Mouse (Mus musculus): Measurements from ENCODE around the gene C2cd5. TPM values are rescaled to one million over a fixed set of nuclear protein-coding genes. Genes with fewer than 3 reads are reported as not detected.
"Not testable (repeated sequence)": the region's sequence is repeated elsewhere in the genome, so short reads cannot be mapped to it uniquely, and the experiment has no call there.

C2cd5 gene
- 10 to 100 TPM; 19.5 to 34.9 TPM for total RNA-seq (2021)
- long read RNA-seq, experiment 1, partial matches to known transcripts, result 1 of 2 reads
- long read RNA-seq, experiment 1, other reads (novel, unspliced or antisense), result 0 of 2 reads
- long read RNA-seq, experiment 2, partial matches to known transcripts, result 0 of 6 reads
- long read RNA-seq, experiment 2, other reads (novel, unspliced or antisense), result 4 of 6 reads

DNA sequence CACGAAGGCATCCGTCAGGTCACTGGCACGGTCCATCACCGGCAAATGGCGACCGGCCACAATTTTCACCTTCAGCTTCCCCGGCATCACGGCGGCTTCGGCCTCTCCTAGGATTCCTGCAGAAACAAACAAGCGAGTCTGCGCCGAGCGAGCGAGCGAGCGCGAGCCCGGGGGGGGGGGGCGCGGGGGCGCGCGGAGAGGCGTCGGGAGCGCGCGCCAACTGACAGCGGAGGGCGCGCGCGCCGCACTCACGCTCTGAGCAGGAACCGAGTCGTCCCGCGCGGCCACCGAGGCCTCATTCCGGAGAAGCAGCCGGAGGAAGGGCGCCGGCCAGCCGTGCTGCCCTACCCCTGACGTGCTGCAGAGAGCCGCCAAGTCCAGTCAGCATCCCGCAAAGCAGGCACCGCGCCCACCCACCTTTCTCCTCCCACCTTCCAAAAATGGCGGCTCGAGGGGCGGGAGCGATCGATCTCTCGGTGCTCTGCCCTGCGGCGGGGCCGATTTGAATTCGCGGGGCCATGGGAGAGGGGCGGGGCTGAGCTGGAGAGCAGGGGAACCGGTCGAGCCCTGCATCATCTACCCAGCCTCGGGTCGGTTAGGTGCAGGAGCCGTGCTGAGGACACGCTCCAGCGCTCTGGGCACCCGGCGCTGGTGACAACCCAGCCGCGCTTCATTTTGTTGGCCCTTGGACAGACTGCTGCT lies at the start of gene C2cd5:
Gene C2cd5, minus strand, starts transcription at position 461 of the 702 bp plus-strand sequence.
- peak; percentile 98 for DNase-seq

DNA sequence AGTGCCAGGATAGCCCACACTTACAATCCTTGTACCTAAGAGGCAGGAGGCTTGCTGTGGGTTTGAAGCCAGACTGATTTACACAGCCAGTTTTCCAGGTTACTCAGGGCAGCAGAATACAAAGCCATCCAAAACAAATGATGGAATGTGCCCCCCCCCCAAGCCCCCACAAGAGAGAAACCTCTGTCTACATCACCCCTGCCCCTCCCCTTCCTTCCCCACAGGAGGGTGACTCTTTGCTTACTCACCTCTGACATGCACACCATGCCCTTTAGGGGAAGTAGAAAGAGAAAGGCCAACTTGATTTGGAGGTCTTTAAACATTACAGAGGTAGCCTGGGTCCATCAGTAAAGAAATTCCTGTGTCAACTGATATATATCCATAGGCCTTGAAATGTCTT lies 48.9 kb upstream of the C2cd5 start:
- no peak for DNase-seq

DNA sequence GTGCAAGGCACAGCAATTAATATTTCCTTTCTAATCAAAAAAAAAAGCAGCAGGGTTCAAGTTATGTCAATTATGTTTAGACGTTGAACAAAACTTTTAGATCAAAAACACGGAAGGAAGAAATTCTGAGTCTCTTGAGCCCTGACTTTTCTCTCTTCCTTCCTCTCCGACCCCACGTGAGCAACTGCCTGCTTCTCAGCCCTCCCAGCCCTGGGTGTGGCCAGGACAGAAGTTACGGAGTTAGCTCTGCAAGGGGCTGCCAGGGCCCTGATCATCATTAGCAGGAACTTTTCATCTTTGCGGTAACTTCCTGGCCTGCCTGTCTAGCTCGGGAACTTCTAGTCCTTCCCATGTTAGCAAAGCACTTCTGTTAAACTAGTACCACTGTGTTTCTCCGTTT lies 46.8 kb upstream of the C2cd5 start:
- DNase-seq, result no peak

DNA sequence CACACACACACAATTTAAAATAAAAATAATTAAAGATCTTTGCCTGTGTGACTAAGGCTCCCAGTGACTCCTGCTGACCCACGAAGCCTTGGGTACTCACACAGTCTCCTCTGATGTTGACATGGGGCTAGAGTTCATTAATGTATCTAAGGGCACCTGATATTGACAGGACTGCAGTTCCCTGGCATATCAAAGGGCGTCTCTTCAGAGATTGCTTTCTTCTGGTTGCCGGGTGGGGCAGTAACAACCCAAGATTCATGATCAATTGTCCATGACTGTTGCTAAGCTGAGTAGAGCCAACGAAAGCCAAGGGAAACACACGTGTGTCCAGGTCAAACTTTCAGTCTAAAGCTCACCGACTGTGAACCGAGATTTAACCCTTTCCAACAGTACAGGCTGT lies 45.1 kb upstream of the C2cd5 start:
- no peak for DNase-seq

DNA sequence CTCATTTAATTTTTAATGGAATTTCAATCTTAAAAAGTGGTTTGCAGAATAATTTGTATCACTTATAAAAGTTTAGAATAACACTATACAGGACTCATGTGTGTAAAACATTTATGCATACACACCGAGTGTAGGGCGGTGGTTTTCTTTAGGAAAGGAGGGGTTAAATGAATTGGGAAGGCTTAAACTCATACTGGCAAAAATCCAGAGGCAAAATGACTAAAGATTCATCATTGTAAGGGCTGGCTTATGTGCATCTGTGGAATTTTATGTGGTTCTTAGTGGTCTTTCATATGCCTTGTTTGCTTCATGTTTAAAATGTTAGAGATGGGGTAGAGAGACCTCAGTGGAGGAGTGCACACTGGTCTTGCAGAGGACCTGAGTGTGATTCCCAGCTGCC lies 44.6 kb upstream of the C2cd5 start:
- no peak for DNase-seq

DNA sequence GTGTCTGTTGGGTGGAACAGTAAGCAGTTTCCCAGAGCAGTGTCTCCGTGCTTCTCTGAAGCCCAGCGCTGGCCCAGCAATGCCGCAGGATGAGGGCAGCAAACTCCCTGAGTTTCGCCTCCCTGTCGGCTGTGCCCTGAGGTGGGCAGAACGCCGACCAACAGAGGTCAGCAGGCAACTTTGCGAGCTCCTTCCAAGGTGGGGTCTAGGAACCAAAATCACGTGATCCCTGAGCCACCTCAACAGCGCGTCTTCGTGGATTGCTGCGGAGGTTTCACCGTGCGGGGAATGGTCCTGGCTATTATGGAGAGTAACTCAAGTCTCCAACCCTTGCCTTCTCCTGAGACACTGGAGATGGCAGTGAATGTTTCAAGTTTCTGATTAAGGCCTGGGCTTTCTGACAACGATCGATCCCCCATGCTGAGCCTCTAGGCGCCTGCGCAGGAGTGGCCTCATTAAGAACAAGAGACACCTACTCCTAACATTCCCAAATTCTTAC lies 43.9 kb upstream of the C2cd5 start:
- DNase-seq, result no peak

DNA sequence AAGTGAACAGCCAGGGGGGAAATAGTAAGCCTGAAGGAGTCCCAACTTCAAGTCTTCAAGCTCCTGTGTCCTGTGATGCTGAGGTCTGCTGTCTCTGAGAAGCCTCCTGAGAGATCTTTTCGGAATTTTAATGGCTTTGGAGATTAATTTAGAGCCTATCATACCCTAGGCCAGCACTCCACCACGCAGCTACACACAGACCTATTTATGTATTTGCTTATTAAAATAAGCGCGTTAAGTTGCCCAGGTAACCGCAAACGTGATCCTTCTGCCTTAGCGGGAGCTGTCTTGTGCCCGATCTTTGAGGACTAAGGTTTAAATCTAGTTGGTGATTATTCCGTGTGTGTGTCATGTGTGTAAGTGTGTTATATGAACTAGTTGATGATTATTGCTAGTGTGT lies 43.4 kb upstream of the C2cd5 start:
- DNase-seq, result no peak

DNA sequence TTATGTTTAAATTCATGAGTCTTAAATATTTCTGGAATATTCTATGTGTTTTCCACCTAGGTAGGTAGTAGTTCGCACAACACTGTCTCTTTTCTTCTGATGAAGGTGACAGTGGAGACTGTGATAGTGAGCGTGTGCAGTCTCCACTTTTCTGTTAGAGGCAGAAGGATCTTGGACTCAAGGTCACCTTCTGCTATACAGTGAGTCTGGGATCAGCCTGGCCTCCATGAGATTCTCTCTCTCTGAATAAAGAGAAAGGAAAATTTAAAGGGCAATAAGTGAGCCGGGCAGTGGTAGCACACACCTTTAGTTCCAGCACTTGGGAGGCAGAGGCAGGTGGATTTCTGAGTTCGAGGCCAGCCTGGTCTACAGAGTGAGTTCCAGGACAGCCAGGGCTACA lies 42.9 kb upstream of the C2cd5 start:
- no peak for DNase-seq

DNA sequence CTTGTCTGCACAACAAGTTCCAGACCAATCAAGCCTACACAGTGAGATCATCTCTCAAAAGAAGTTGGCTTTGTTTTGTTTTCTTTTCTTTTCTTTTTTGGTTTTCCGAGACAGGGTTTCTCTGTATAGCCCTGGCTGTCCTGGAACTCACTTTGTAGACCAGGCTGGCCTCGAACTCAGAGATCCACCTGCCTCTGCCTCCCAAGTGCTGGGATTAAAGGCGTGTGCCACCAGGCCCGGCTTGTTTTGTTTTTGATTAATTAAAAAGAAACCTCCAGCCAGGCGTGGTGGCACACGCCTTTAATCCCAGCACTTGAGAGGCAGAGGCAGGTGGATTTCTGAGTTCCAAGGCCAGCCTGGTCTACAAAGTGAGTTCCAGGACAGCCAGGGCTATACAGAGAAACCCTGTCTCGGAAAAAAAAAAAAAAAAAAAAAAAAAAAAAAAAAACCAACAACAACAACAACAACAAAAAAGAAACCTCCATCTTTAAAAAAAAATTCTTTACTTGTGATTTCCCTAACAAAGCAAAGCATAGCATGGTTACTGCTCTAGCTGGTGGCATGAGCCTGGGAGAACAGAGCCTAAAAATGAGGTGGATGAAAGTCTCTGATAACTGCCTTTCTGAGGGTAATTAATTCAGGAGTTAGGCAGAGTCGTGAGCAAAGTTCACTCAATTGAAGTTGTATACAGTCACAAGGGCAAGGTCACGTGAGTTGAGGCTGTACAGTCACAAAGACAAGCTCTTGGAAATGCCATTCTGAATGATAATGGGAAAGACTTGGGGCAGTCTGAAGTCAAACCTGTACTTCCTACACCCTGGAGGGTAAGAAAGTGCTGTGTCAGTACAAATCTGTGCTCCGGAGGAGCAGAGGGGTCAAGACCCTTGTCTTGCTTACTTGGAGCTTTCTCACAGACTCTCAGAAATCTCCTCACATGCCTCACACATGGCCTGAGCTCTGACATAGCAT lies 42.0 kb upstream of the C2cd5 start:
- not testable (repeated sequence) for DNase-seq

DNA sequence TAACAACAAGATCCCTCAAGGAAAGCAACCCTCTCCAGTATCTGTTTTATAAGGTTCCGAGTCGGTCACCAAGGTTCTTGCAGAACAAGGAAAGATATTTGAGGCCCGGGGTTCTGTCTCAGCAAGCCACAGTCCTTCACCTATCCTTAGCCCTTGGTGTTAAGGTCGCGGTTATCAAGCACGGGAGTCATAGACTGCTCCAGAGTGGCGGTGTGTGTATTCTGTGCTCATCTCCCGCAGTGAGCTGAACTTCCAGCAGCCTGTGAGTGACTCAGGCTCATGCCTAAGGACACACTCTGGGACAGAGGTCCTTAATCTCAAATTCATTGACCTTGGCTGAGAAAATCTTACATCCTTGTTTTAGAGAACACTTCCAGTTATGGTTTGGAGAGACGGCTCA lies 40.9 kb upstream of the C2cd5 start:
- DNase-seq, result peak; percentile 45

DNA sequence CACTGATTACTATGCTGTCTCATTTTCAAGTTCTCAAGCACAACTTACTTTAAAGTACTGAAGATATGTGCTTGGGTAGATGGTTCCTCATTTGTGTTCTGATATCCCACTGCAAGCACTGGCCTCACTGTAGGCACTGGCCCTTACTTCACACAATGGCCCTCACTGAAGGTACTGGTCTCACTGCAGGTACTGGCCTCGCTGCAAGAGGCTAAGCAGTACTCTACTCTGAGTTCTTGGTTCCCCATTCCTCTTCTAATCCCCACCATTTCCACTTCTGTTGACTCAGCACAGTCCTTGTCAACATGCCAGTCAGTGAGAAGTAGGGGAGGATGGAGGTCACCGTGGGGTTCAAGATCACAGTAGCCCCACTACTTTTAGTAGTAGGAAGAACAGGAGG lies 39.5 kb upstream of the C2cd5 start:
- no peak for DNase-seq

DNA sequence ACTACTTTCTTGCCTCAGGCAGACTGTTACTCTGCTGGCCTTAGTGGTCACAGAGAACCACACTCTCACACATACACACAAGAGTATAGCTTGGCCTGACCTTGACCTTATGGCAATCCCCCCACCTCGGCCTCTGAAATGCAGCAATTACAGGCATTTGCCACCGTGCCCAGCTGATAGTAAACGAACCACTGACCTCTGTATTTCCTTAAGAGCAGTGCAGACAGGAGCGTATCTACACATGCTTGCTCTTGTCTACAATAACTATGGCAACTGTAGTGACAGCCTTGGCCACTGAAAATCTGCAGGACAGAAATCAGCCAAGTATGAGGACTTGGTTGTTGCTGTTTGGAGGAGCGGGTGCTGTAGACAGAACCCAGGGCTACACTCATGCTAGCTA lies 37.4 kb upstream of the C2cd5 start:
- no peak for DNase-seq

DNA sequence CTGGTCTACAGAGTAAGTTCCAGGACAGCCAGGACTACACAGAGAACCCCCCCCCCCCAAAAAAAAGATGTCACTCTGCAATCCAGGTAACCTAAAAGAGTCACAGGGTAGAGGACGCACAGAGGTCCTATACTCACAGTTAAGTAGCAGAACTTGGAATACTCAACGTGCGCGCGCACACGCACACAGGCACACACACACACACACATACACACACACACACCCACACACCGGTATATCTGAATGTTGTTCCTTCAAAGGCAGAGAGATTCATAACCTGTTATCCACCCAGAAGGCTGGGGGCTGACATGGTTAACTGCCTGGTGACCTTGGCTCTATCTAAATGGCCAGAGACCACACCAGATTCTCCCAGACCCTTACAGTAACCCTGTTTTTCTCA lies 36.7 kb upstream of the C2cd5 start:
- no peak for DNase-seq

DNA sequence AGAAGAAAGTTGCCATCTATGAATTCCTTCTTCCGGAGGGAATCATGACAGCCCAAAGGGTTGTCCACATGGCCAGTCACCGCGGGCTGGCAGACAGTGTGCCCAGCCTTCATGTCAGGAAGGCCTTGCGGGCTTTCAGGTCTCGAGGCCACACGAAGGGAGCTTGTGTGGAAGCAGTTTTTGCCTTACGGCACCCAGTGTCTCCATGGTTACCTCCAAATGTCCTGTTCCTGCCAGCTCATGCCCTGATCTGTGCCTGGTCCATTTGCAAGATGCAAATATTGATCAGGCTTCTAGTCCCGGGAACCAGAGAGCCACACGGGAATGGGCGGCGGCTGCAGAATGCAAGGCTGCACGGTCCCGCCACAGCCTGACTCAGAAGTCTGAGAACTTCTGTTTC lies 35.2 kb upstream of the C2cd5 start:
- no peak for DNase-seq

DNA sequence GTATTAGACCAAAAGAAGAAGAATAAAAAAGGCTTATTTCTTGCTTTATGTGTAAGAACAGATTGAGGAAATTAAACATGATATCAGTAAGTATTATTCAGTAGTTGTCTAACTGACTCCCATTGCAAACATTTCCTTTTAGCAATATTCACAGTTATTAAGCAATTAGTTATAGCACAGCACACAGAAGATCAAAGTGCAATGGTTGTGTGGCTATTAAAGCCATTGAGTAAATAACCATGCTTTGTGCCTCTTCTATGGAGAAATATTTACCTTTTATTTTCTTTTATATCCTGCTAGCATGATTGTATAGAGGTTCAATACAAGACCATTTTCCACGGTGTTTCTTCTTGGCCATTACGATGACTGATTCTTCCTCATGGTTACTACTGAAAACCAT lies 33.2 kb upstream of the C2cd5 start:
- DNase-seq, result no peak

DNA sequence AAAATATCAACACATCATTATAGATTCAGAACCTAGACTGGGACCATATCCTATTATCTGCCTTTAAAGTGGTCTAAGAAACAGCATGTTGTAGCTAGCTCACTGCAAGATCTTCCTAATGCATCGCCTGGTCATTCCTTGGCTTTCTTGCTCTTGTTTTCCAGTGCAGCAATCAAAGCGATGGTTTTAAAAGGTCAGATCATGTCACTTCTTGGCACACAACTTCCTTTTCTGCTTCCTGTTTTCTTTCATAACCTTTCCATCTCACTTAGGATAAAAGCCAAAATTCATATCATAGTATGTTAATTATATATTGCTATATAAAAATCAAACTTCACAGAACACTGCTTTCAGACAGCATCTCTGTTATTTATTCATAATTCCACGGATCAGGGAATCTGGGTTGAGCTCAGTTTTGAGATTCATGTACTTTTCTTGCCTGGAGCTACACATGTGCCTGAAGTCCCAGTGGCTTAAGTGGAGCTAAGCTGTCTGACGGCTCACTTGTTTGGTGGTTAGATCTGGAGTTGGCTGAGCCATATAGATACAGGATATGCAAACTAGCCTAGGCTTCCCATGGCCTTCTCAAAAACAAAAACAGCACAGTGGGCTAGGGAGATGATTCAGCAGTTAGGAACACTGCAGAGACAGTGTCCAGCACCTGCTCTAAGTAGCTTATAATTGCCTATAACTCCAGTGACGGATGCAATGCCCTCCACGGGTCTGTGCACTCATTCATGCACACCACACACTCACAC lies 32.1 kb upstream of the C2cd5 start:
- DNase-seq, result no peak

DNA sequence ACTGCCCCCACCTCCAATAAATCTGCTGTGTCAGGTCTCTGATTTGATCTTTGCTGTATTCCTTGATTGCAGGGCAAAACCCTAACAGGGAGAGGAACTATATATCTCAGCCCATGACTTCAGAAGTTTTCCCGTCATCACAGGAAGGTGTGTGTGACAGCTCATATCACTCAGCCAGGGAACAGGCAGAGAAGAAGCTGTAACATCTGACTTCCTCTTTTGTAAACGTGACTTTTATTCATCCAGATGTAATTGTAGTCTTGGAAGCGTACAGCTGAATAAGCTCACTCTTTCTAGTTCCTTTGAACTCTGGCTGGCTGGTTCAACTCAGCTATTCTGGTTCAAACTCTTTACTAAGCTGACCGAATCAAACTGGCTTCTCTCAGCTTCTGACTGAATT lies 30.5 kb upstream of the C2cd5 start:
- DNase-seq, result no peak

DNA sequence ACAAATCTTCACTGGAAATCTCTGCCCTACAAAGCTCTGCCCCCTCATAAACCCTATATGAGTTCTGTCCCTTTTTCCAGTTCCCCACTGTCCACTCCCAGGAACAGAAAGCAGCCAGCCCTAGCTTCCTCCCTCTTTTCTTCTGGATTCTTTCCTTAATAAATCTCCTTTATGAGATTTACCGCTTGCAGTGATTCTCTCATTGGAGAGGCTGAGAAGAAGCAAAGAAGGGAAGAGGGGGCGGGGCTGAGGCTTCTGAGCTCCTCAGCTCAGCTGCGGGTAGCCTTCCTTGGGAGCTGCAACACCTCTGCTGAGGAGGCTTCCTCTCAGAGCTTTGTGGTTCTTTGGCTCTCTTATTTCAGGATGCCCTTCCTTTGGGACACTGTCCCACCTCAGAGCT lies 30.0 kb upstream of the C2cd5 start:
- no peak for DNase-seq

DNA sequence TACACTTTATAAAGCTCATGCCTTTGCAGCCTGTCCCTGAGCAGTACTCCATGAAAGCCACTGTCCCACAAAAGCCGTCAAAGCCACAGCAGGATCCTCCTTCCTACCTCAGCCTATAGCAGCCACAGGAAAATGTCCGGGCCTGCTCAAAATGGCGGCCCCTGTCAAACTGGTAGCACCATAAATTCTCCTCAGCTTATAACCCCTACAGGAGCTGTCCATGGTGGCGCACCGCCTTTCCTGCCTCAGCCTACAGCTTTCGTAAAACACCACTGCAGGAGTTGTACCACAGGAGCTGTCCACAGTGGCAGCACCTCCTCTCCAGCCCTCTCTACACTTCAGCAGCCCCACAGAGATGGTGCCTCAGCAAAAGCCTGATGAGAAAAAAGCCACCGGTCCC lies 29.5 kb upstream of the C2cd5 start:
- no peak for DNase-seq

DNA sequence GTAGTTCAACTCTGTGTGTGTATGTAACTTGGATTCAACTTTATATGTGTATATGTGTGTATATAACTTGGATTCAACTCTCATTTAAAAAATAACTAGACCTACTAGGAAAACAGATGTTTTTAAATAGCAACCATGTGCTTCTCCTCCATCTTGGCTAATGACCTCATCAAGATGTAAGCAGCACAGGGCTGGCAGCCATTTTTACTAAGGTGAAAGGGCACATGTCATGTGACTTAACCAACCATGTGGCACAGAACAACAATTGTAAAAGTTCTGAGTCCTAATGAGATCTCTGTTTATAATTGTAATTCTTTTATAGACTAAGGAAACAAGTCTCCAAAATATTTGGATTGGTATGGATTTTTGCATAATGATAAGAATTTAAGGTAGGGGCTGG lies 25.8 kb upstream of the C2cd5 start:
- no peak for DNase-seq

DNA sequence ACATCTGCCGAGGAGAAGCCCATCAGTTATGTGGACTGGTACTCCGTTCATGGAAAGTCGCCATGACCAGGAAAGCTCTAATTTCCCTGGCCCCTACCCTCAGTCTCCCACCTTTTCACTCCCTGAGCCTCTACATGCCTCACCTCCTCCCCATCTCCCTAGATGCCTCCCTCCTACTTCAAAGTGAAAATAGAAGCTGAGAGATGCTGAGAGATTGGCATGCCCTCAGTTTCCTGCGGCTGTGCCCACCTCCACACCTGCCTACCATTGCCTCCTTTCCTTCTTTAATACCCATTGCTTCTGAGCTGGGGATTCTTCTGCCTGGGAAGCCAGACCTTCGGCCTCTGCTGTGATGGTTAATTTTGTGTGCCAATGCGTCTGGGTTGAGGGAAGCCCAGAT lies 19.4 kb upstream of the C2cd5 start:
- DNase-seq, result no peak

DNA sequence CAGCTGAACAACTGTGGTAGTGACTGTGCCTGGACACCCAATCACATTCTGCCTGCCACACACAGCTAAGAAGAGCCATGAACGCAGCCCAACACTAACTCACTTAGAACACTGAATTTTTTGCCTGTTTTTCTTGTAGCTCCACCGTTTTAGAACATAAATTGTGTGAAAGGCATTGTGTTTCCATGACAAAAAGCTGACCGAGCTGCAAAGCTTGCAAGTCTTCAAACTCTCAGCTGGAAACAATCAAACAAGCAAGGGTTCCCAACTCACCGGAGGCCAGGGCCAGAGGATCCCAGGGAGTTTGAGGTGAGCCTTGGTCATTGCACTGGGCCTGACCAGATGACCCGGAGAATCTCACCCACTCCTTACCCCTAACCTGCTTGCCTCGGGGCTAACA lies 16.8 kb upstream of the C2cd5 start:
- no peak for DNase-seq
